Mouse (Mus musculus) urinary bladder, adult 2 months (tissue): ENCODE results near the gene Kcnab3. TPM values are rescaled to one million over a fixed set of nuclear protein-coding genes. Genes with fewer than 3 reads are reported as not detected.

Experiments used
- DNase-seq: peaks from one replicate; pipeline ENCODE4 v3.0.0; 2022; ENCODE audit warnings: low spot score
- polyA plus RNA-seq: library from polyadenylated mRNA; depleted of rRNA; stranded (reverse); fragments of >200 nt; gene quantifications from 2 replicates; pipeline ENCODE4 v1.2.3, GENCODE M21; 2012; rRNA removed

Gene Kcnab3
- polyA plus RNA-seq, 1 experiment, result 1.6 TPM

- DNase-seq, result no peak
Measured at GRCm38 (mm10) chr11:69369990-69370816, 44.1 kb downstream of the Kcnab3 start.

DNA sequence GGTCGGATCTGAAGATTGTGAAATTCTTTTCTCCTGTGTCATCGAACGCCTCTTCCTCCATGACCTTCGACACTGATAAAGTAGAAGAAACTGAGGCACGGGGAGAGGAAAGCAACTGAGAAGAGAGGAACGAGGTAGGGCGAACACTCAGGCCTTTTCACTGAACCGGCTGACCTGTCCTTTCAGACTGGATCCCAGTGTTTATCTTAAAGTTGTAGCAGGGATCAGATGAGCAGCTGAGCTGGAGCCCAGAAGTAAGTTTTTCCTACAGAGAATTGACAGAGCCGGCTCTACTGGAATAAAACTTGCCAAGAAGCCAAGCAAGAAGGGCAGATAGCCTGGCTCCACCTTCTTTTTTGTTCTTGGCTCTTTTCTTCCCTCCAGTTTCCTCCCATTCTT lies 44.8 kb downstream of the Kcnab3 start:
- no peak for DNase-seq

DNA sequence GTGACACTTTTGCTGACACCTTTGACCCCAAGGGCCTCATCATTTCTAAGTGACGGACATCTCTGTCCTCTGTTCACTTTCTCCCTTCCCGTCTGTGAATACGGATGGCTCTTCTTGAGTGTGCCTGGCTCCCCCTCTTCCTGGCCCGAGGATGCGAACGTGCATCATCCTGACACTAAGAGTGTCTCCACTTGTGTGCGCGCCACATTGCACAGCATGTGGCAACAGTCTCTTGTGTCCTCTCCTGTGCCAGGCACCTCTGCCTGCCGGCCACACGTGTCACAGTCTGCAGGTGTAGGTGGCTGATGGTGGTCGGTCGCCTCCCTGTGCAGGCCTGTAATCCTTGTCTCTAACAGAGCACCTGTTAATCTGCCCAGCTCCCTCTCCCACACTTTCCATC lies 45.5 kb downstream of the Kcnab3 start:
- no peak for DNase-seq

GRCm38 (mm10) chr11:69372056-69372779 lies 46.2 kb downstream of the Kcnab3 start:
- no peak for DNase-seq

DNA sequence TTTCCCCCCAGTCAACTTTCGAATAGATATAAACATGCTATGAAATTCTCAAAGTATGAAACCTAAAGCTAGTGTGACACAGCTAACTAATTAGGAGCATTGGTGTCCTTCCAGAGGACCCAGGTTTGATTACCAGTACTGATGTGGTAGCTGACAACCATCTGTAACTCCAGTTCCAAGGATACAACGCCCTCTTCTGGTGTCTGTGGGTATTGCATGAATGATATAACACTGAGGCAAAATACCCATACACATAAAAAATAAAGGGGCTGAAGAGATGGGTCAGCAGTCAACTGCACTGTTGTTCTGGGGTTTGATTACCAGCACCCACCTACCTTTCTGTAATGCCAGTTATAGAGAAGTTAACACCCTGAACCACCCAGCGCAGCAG lies 46.7 kb downstream of the Kcnab3 start:
- DNase-seq, result no peak

- DNase-seq, result no peak
Measured at GRCm38 (mm10) chr11:69373223-69373965, 47.3 kb downstream of the Kcnab3 start.

DNA sequence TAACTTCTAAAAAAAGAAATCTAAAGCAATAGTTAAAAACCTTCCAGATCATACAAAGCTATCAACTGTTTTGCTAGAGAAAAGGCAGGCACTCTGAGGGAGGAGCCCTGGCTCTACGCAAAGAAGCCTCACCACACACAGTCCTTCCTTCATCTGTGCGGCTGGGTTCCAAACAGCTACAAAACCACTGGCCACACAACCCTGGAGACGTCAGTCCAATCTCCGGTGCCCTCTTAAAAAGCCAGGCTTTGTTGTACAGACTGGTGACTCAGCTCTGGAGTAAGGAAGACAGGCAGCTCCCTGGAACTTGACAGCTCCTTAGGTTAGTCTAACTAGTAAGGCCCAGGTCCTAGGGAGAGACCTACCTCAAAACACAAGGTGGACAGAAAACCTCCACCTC lies 49.6 kb downstream of the Kcnab3 start:
- DNase-seq, result no peak

DNA sequence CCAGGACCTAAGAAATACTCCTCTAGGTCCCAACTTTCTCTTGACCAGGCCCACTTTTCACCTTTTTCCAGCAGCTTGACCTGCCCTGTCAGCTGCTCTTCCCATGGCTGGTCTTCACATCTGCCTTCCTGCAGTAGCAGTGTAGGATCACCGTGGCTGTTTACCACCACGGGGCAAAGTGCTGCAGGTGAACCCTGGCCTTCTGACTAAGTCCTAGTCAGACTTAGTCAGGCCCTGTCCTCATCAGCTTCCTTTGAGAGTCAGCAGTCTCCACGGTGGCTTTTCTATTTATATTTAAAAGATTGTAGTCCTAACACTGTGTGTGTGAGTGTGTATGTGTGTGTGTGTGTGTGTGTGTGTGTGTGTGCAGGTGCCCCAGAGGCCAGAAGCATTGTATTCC lies 51.7 kb downstream of the Kcnab3 start:
- no peak for DNase-seq

GRCm38 (mm10) chr11:69379600-69379999 lies 53.5 kb downstream of the Kcnab3 start:
- no peak for DNase-seq

DNA sequence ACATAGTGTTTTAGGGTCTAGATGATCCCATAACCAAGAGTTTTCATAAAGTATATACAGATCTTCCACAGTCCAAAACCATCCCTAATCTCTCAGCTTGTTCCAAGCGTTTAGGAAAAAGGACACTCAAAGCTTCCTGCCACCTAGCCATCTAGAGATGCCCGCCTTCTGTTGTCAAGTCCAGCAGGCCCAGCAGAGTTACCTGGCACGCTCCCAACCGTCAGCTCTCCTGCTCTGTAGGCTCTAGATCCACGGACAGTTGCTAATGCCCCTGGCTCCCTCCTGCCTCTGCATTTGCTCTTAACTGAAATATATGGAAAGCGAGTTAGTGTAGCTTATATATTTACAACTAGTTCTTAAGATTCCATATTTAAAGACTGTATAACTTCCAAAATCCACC lies 55.3 kb downstream of the Kcnab3 start:
- DNase-seq, result no peak

Other genes with a start within 250 kb of the Kcnab3 start
- 163 and 180 TPM in 2 replicates for gene Vamp2, start 237.8 kb upstream of the Kcnab3 start, polyA plus RNA-seq
- gene Per1, start 231.0 kb upstream of the Kcnab3 start, polyA plus RNA-seq, result 26.8 and 28.5 TPM in 2 replicates
- 0.24 and 0.37 TPM in 2 replicates for gene Hes7, start 205.9 kb upstream of the Kcnab3 start, polyA plus RNA-seq
- gene 9130213A22Rik, start 203.7 kb upstream of the Kcnab3 start, polyA plus RNA-seq, result 0.74 and 0.78 TPM in 2 replicates
- 4.2 and 5.4 TPM in 2 replicates for gene Aloxe3, start 200.4 kb upstream of the Kcnab3 start, polyA plus RNA-seq
- gene Alox12b, start 169.3 kb upstream of the Kcnab3 start, polyA plus RNA-seq, result 0.03 TPM in 1 of 2 replicates, not detected in the other
- gene Alox8, start 128.4 kb upstream of the Kcnab3 start, polyA plus RNA-seq, result 0.14 and 0.60 TPM in 2 replicates
- 0.01 and 0.03 TPM in 2 replicates for gene Gucy2e, start 89.2 kb upstream of the Kcnab3 start, polyA plus RNA-seq
- gene Cntrob, start 2.5 kb upstream of the Kcnab3 start, polyA plus RNA-seq, result 9.2 and 10.8 TPM in 2 replicates
- 56.2 and 60.4 TPM in 2 replicates for gene Trappc1, start 2.3 kb upstream of the Kcnab3 start, polyA plus RNA-seq
- 3.0 and 4.2 TPM in 2 replicates for gene Rnf227, start 14.2 kb downstream of the Kcnab3 start, polyA plus RNA-seq
- gene Chd3, start 43.1 kb downstream of the Kcnab3 start, polyA plus RNA-seq, result 85.5 and 132 TPM in 2 replicates
- 143 and 188 TPM in 2 replicates for gene Naa38, start 69.2 kb downstream of the Kcnab3 start, polyA plus RNA-seq
- gene Cyb5d1, start 69.4 kb downstream of the Kcnab3 start, polyA plus RNA-seq, result 43.0 and 48.0 TPM in 2 replicates
- gene Tmem88, start 72.0 kb downstream of the Kcnab3 start, polyA plus RNA-seq, result 11.5 and 11.6 TPM in 2 replicates
- 3.3 and 10.7 TPM in 2 replicates for gene Kdm6b, start 87.4 kb downstream of the Kcnab3 start, polyA plus RNA-seq
- gene Dnah2, start 222.9 kb downstream of the Kcnab3 start, polyA plus RNA-seq, result 0.19 and 0.22 TPM in 2 replicates
- 0.99 and 1.1 TPM in 2 replicates for gene Efnb3, start 233.9 kb downstream of the Kcnab3 start, polyA plus RNA-seq